Mouse (Mus musculus) frontal cortex, postnatal 36 days (tissue): ENCODE results near the gene Sned1.

Experiments
- DNase-seq, 2 experiments: peaks; one replicate each; pipeline ENCODE4 v3.0.0; 2022; ENCODE audit warnings: low spot score in 2 of 2

Sned1 gene

GRCm38 (mm10) chr1:93305581-93306337 lies 70.1 kb downstream of the Sned1 start, which contains the start of gene Mterf4:
Mterf4 (minus strand) TSS chr1:93305915.
- peak; percentile 77 to 85 for DNase-seq

DNA sequence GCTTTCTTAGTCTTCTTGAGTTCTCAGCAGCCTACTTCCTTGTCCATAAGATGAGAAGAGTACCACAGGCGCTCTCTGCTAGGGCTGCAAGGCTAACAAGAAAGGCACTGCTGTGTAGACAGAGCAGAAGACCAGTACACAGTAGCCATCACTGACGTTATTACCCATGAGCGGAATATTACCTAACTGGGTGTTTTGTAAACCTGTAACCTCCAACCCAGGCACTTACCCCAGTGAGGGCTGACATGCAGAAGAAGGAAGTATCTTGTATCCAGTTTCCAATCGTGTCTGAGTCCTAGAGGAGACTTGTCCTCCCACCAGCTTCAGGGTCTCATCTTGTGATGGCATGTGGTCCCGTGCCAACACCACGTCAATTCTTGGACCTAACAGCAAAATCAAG lies 88.3 kb downstream of the Sned1 start:
- no peak for DNase-seq

DNA sequence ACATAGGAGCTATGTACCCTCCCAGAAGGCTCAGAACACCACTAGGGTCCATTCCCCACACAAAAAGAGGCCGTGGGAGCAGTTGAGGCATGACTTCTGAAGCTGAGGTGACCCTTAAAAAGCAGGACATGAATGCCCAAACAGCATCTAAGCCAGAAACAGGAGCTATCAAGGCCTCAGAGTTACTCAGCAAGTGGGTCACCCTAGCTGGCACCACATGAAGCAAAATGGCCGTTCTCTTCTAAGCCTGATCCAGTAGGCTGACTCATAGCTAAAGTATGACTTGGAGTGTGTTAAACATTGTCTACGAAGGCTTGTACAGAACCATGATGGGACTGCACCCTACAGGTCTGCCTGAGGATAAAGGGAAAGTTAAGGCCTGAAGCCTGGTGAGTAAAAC lies 90.8 kb downstream of the Sned1 start:
- no peak for DNase-seq

- DNase-seq: no peak
Observed at GRCm38 (mm10) chr1:93334621-93335020, 99.0 kb downstream of the Sned1 start.

- DNase-seq: peak; percentile 93 to 96
Observed at GRCm38 (mm10) chr1:93342648-93343503, 107.2 kb downstream of the Sned1 start, which contains the start of the genes Ppp1r7 and Pask. Ppp1r7 (plus strand) TSS chr1:93342854. Pask (minus strand) TSS chr1:93343482.

DNA sequence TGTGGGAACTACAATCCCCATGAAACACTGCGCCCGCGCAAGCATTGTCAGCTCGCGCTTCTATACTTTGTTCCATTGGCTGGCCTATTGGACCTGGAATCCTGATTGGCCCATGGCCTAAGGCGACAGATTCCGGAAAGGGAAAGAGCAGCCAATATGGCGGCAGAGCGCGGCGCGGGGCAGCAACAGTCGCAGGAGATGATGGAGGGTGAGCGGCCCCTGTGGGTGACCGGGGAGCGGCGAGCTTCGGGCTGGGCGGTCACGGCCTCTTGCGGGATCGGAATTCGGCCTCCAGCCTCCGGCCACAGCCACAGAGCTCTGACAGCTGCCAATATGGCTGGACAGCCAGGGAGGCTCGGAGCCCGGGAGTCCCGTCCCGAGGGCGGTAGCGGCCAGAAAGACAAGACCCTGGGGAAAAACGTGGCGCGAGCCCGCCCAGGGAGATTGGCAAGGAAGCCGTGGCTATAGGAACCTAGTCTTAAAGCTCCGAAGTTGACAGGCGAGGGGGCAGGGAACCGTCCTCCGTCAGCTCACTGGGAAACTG lies 107.9 kb downstream of the Sned1 start:
- DNase-seq: peak; percentile 94 to 97

GRCm38 (mm10) chr1:93347176-93347575 lies 111.5 kb downstream of the Sned1 start:
- peak in 1 of 2 experiments; percentile 16 for DNase-seq

- peak in 1 of 2 experiments; percentile 34 for DNase-seq
Observed at GRCm38 (mm10) chr1:93349701-93350100, 114.1 kb downstream of the Sned1 start.
